Mouse (Mus musculus) right cerebral cortex, postnatal 4 days (tissue): ENCODE measurements at regions not wholly inside any gene's neighbourhood (a gene's known extent, or its start where the extent isn't known, plus 50 kb on each side); places are given as distances from the start of the nearest gene placed in this dataset.

ENCODE experiments used
- DNase-seq: peaks from one replicate; pipeline ENCODE4 v3.0.0-alpha.2; 2022

- no peak for DNase-seq
Measured at GRCm38 (mm10) chr1:60627367-60627766, 60.5 kb upstream of the Raph1 start.

- DNase-seq = peak; percentile 8
Measured at GRCm38 (mm10) chr1:60625698-60626486, 59.0 kb upstream of the Raph1 start.

- no peak for DNase-seq
Measured at GRCm38 (mm10) chr1:60624231-60624630, 57.3 kb upstream of the Raph1 start.

- DNase-seq = no peak
Measured at GRCm38 (mm10) chr1:60623440-60624016, 56.6 kb upstream of the Raph1 start.

GRCm38 (mm10) chr1:60621770-60622169 is 54.9 kb upstream of the Raph1 start:
- no peak for DNase-seq

- DNase-seq = no peak
Measured at GRCm38 (mm10) chr1:60621064-60621726, 54.3 kb upstream of the Raph1 start.

GRCm38 (mm10) chr1:60618389-60618788 is 51.5 kb upstream of the Raph1 start:
- DNase-seq = no peak

GRCm38 (mm10) chr1:60616916-60617315 is 50.0 kb upstream of the Raph1 start:
- no peak for DNase-seq
